ENCODE assay signal across 10 mouse cellular contexts in the genomic region with DNA sequence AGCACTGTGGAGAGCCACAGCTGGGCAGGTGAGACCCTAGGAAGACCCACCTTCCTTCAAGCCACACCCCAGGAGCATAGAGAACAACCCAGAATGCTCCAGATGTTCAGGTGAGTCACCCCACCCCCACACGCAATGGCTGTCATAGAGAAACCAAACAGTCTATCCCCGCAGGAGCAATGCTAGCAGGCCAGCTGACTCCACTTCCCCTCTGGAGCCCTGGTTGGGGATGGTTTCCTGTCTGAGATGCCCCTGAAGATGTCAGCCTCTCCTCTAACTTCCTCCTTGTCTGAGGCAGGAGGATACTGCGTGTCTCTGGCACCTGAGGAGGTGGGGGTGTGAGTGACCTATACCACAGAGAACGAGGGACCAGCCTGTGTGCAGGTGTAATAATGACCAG. TPM values are rescaled to one million over a fixed set of nuclear protein-coding genes. Genes with fewer than 3 reads are reported as not detected.
DNase-seq lines count a peak whose midpoint lies in the region; ATAC-seq and TF ChIP-seq lines count a peak whose summit lies in the region.
"Had no signal": no experiment of that assay in that cellular context is flagged by ENCODE, and none has a peak within 500 bp of the region (broad histone marks: within the 10 kb centered on the region; RNA-seq: fewer than 3 reads in every experiment).

No protein-coding gene starts in this region.

- no peak for ATAC-seq in heart, embryonic 13.5 days (ENCODE audit: extremely low read depth, insufficient number of reproducible peaks, low FRiP score, low TSS enrichment)
- no peak for ATAC-seq in heart, embryonic 12.5 days (ENCODE audit: insufficient number of reproducible peaks, low FRiP score)

- intact Hi-C loops in left cerebral cortex, adult 2 months (cut with DNase I) = no loop called here

- no peak for TF ChIP-seq CTCF in thymus, adult 2 months (IDR thresholded peaks at IDR 0.05; ENCODE audit: borderline replicate concordance, control insufficient read depth, extremely low read depth, insufficient read depth, low read length, poor library complexity)
- no peak for TF ChIP-seq CTCF in left cerebral cortex, adult 2 months (IDR thresholded peaks at IDR 0.05)

- H3K9me3 ChIP-seq in heart, embryonic 13.5 days = no peaks in the 10 kb centered on the region
- no peaks in the 10 kb centered on the region for H3K9me3 ChIP-seq in heart, embryonic 12.5 days (replicated peaks)
- H3K9me3 ChIP-seq: forebrain, embryonic 13.5 days had no signal

- H3K4me1 ChIP-seq in heart, embryonic 13.5 days = peaks cover 35% of the 10 kb centered on the region
- peaks cover 26% of the 10 kb centered on the region for H3K4me1 ChIP-seq in heart, embryonic 12.5 days (replicated peaks)
- peaks cover 28% of the 10 kb centered on the region for H3K4me1 ChIP-seq in thymus, adult 2 months (replicated peaks; ENCODE audit: control insufficient read depth, insufficient read depth, low read length)

- H3K9ac ChIP-seq in heart, embryonic 13.5 days = peak overlapping the region; percentile 67; the same call in 1 of the 2 replicates
- no peak overlapping the region; the same call in 1 of the 2 replicates for H3K9ac ChIP-seq in heart, embryonic 12.5 days
- H3K9ac ChIP-seq: forebrain, embryonic 13.5 days had no signal

- no peak overlapping the region for H3K27ac ChIP-seq in heart, embryonic 13.5 days (replicated peaks)
- no peak overlapping the region for H3K27ac ChIP-seq in heart, embryonic 12.5 days (ENCODE audit: poor library complexity, severe bottlenecking)
- H3K27ac ChIP-seq in thymus, adult 2 months (ENCODE audit: control insufficient read depth, insufficient read depth, low read length) = peak overlapping the region; percentile 23; the same call in 1 of the 2 replicates
- peak overlapping the region; percentile 75 for H3K27ac ChIP-seq in macrophage
- no peak overlapping the region for H3K27ac ChIP-seq in left cerebral cortex, adult 2 months
- H3K27ac ChIP-seq: forebrain, embryonic 13.5 days had no signal

- peak; percentile 28 for DNase-seq in thymus, adult 2 months
- DNase-seq in thymus, adult 18-20 months = no peak
- no peak for DNase-seq in left cerebral cortex, adult 2 months (ENCODE audit: extremely low spot score in 1 of 2, low spot score in 2 of 2)
- no peak for DNase-seq in cerebellum, adult 18-20 months
- no peak for DNase-seq in adrenal gland, adult 2 months
- DNase-seq: cerebellum, postnatal 36 days had no signal

- H3K36me3 ChIP-seq in heart, embryonic 13.5 days = no peaks in the 10 kb centered on the region
- no peaks in the 10 kb centered on the region for H3K36me3 ChIP-seq in heart, embryonic 12.5 days
- H3K36me3 ChIP-seq in thymus, adult 2 months (ENCODE audit: control insufficient read depth, insufficient read depth, low read length) = no peaks in the 10 kb centered on the region
- no peaks in the 10 kb centered on the region for H3K36me3 ChIP-seq in macrophage (ENCODE audit: inconsistent target)

- TF ChIP-seq POLR2A in thymus, adult 2 months (IDR thresholded peaks at IDR 0.05; ENCODE audit: control insufficient read depth, extremely low read depth, insufficient read depth, low read length, poor library complexity) = no peak

- H3K4me2 ChIP-seq in heart, embryonic 13.5 days = peak overlapping the region; percentile 57; the same call in 1 of the 2 replicates
- H3K4me2 ChIP-seq in heart, embryonic 12.5 days = no peak overlapping the region

- H3K79me2 ChIP-seq in macrophage (ENCODE audit: inconsistent target) = no peaks in the 10 kb centered on the region

- 65% methylated on average over 4 of the region's 4 CpGs for WGBS in heart, embryonic 13.5 days
- WGBS in heart, embryonic 12.5 days = 61% methylated on average over 4 of the region's 4 CpGs
- WGBS in thymus, adult 2 months = 18% methylated on average over 4 of the region's 4 CpGs
- 22% methylated on average over 4 of the region's 4 CpGs for WGBS in macrophage (ENCODE audit: missing documents)

- 0 out of 2 replicates have a peak, but pooled peaks cover 12% of the 10 kb centered on the region for H3K27me3 ChIP-seq in heart, embryonic 13.5 days (replicated peaks)
- peaks cover 10% of the 10 kb centered on the region; the same call in 1 of the 2 replicates for H3K27me3 ChIP-seq in heart, embryonic 12.5 days (replicated peaks)
- no peaks in the 10 kb centered on the region for H3K27me3 ChIP-seq in thymus, adult 2 months (ENCODE audit: control insufficient read depth, insufficient read depth, low read length)
- H3K27me3 ChIP-seq: forebrain, embryonic 13.5 days had no signal

- H3K4me3 ChIP-seq in heart, embryonic 13.5 days = no peak overlapping the region
- H3K4me3 ChIP-seq in heart, embryonic 12.5 days = no peak overlapping the region
- H3K4me3 ChIP-seq in thymus, adult 2 months (ENCODE audit: control insufficient read depth, insufficient read depth, low read length) = no peak overlapping the region
- H3K4me3 ChIP-seq in macrophage (ENCODE audit: inconsistent target) = no peak overlapping the region
- H3K4me3 ChIP-seq in left cerebral cortex, adult 2 months = no peak overlapping the region
- H3K4me3 ChIP-seq: forebrain, embryonic 13.5 days had no signal

RNA-seq across cellular contexts. Expression of gene D10Jhu81e, which starts 35.2 kb away (rescaled TPM):
- 46.2 and 48.3 TPM in 2 replicates for polyA plus RNA-seq in heart, embryonic 13.5 days (2015; fragmentation: Nextera tagmentation; extraction: Ambion mirVana)
- 38.0 and 38.7 TPM in 2 replicates for polyA plus RNA-seq in heart, embryonic 12.5 days (2016; fragmentation: Nextera tagmentation; extraction: Ambion mirVana)
- polyA plus RNA-seq in thymus, adult 2 months (2012; rRNA removed) = 148 and 156 TPM in 2 replicates
- total RNA-seq in macrophage (2018; cell fraction: chromatin; rRNA removed) = 10 to 100 TPM in 18 of 26 experiments, 1 to 10 TPM in 8; 4.3 to 35.5 (median 13.3) TPM
- 10 to 100 TPM; 20.5 to 40.4 (median 29.0) TPM for total RNA-seq in macrophage (2018; cell fraction: cytosol; rRNA removed)
- 10 to 100 TPM in 20 of 26 experiments, 1 to 10 TPM in 6; 8.2 to 30.6 (median 14.0) TPM for total RNA-seq in macrophage (2018; cell fraction: nucleus; rRNA removed)
- polyA plus RNA-seq in macrophage (2018) = 30.3 to 37.8 TPM (median 37.5 TPM) in 3 replicates
- 100 to 1,000 TPM; 104 TPM for total RNA-seq in left cerebral cortex, adult 2 months (2021)
- 100 to 1,000 TPM; 266 to 267 TPM for total RNA-seq in adrenal gland, adult 2 months (2021)
- polyA plus RNA-seq in adrenal gland, adult 2 months (2012; rRNA removed) = 741 and 784 TPM in 2 replicates

RNA-seq across cellular contexts. Expression of gene Pwp2, which starts 50.5 kb away (rescaled TPM):
- 10.8 and 11.1 TPM in 2 replicates for polyA plus RNA-seq in heart, embryonic 13.5 days (2015; fragmentation: Nextera tagmentation; extraction: Ambion mirVana)
- 14.1 and 14.2 TPM in 2 replicates for polyA plus RNA-seq in heart, embryonic 12.5 days (2016; fragmentation: Nextera tagmentation; extraction: Ambion mirVana)
- 16.4 and 17.1 TPM in 2 replicates for polyA plus RNA-seq in thymus, adult 2 months (2012; rRNA removed)
- 10 to 100 TPM in 7 of 26 experiments, 1 to 10 TPM in 19; 4.7 to 16.1 (median 8.9) TPM for total RNA-seq in macrophage (2018; cell fraction: chromatin; rRNA removed)
- total RNA-seq in macrophage (2018; cell fraction: cytosol; rRNA removed) = 1 to 10 TPM; 4.1 to 9.0 (median 6.9) TPM
- 10 to 100 TPM in 4 of 26 experiments, 1 to 10 TPM in 22; 4.4 to 17.7 (median 7.3) TPM for total RNA-seq in macrophage (2018; cell fraction: nucleus; rRNA removed)
- 6.1 to 17.2 TPM (median 6.1 TPM) in 3 replicates for polyA plus RNA-seq in macrophage (2018)
- 10 to 100 TPM; 19.6 to 19.7 TPM for total RNA-seq in left cerebral cortex, adult 2 months (2021)
- 10 to 100 TPM; 14.0 to 17.4 TPM for total RNA-seq in adrenal gland, adult 2 months (2021)
- polyA plus RNA-seq in adrenal gland, adult 2 months (2012; rRNA removed) = 7.6 and 10.7 TPM in 2 replicates

Comparison
In these comparisons a context has a peak if more than half of its experiments do, and no peak if none do; other contexts are left out.
1. H3K27ac ChIP-seq: peak in thymus, adult 2 months (single experiment) and macrophage (single experiment); none in heart, embryonic 13.5 days (single experiment), heart, embryonic 12.5 days (single experiment) and left cerebral cortex, adult 2 months (single experiment).